Mouse (Mus musculus): ENCODE results near the gene Slc5a4a.

Slc5a4a gene

DNA sequence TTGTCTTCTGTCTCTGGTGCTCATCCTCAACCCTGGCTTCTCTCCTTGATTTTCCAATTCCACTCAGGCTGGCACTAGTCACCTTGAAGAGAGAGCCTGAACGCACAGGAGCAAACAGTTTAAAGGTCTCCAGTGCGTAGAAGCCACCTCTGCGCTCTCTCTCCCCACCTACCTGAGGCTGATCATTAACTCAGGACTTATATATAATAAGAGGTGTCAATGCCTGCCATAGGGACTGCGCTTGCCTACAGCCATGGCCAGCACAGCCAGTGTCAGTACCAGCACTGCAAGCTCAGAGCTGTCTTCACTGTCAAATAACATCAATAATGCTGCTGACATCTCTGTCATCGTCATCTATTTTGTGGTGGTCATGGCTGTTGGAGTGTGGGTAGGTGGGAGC, at the start of gene Slc5a4a:
Gene Slc5a4a (plus strand): TSS at position 174 of the 400 bp plus-strand sequence.
- no peak for DNase-seq

DNA sequence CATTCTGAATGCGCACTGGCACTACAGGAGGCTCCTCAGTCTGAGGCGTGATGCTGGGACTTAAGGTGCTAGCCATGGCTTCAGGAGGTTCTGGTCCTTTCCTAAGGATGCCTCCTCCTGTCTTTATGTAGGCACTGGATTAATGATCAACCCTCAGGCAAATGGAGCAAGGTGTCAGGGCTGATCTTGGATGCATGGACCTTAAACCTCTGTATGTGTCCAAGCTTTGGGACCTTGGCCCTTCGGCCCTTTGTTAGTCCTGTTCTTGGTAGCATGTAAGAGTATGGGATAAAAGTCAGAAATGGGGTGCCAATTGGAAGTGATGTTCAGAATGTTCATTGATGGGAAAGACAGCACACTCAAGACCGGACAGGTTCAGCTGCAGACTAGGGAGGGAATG, 36.4 kb upstream of the Slc5a4a start, which contains the start of gene Slc5a4b:
Gene Slc5a4b (minus strand): TSS at position 101 of the 400 bp plus-strand sequence.
- DNase-seq = no peak

- DNase-seq = peak; percentile 48 to 86
Observed at GRCm38 (mm10) chr10:76117966-76118365, 29.3 kb upstream of the Slc5a4a start.

DNA sequence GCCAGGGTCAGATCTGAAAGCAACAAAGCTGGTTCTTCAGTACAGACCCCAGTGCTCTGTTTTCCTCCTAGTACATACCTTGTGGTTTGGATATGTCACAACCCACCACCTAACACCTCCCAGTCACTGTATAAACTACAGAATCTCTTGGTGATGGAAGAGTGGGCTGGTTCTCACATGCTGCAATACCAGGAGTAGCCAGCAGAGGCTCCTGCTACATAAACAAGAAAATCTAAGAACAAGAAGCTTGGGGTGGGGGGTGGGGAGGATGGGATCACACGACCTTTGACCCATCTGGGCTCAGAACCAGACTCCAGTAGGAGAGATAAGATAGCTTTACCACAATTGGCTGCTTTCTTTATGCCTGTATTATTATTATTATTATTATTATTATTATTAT, 28.5 kb upstream of the Slc5a4a start:
- peak in 1 of 2 experiments; percentile 56 for DNase-seq

DNA sequence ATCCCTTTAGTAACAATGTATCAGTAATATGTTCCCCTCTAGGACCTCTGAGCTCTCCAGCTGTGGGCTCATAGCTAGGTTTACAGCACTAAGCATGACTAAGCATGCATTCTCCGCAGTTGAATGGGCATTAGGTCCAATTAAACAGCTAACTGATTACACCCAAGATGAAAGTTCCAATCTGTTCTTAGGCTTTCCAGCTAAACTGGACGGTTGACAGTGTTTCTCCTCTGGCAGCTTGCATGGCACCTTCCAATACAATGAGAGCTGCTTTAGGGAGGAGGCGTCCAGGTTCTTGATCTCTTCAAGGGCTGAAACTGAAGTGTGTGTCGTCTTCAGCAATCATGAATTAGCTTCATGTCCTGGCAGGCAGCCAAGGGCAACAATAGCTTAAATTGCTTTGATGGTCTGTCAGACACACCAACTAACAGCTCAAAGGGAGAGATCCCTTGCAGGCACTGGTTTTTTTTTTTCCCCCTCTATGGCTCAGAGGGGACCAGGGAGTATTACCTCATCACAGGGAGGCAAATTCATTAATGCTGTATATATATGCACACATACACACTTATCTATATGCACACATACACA, 27.0 kb upstream of the Slc5a4a start:
- peak in 1 of 2 experiments; percentile 6 for DNase-seq

- DNase-seq = no peak
Observed at GRCm38 (mm10) chr10:76121495-76121894, 25.8 kb upstream of the Slc5a4a start.

DNA sequence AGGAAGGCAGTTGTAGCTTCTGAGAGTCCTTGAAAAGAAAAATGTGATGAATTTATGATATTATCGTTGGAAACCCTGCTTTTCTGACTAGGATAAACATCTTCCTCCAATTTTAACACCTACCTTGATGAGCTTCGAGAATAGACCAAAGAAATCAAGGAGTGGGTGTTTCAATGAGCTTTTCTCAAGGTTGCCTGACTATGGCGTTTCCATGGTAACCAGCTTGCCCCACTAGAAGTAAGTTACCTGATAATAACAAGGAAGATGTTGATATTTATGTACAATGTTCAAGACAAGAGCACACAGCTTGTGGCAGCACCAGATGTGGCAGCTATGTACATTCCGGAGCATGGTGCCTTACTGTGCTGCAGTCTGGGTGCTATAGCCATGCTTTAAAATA, 14.7 kb upstream of the Slc5a4a start:
- DNase-seq = no peak

- no peak for DNase-seq
Observed at GRCm38 (mm10) chr10:76136318-76136717, 10.9 kb upstream of the Slc5a4a start.

GRCm38 (mm10) chr10:76146846-76147245, 405 bp upstream of the Slc5a4a start:
- no peak for DNase-seq

- no peak for DNase-seq
Observed at GRCm38 (mm10) chr10:76155911-76156310, 8.7 kb downstream of the Slc5a4a start.

DNA sequence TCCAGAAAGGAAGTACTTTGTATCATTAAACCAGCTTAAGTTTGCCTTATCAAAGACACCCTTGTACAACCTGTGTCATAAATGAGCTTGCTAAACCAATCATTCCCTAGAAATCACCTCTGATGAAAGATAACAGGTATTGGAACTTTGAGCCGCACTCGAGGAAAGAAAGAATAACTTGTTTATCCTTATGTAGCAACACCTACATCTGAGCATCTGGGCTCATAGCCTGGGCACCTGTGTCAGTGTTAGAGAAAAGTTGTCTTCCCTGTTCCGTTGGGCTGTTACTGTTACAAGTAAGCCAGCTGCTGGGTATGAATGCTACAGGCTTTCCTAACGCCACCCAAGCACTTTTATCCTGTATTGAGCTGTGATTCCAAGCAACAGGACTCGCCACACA, 10.3 kb downstream of the Slc5a4a start:
- DNase-seq = no peak

DNA sequence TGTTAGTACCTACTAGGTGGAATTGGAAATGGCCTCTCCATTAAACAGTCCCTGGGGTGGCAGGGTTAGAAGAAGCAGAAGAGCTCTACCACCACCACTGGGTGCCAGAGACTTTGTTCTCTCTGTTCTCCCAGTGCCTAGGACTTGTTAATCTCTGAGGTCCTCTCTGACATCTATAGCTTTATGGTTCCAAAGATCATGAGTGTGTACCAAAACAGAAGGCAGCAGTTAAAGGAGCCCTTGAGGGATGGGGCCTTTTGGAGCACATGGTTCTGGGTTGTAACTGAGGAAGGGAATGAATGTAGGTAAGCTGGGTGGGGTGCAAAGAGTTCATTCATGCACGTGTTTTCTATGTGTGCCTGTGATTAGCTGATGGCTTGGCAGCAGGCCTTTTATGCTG, 10.8 kb downstream of the Slc5a4a start:
- DNase-seq = no peak

DNA sequence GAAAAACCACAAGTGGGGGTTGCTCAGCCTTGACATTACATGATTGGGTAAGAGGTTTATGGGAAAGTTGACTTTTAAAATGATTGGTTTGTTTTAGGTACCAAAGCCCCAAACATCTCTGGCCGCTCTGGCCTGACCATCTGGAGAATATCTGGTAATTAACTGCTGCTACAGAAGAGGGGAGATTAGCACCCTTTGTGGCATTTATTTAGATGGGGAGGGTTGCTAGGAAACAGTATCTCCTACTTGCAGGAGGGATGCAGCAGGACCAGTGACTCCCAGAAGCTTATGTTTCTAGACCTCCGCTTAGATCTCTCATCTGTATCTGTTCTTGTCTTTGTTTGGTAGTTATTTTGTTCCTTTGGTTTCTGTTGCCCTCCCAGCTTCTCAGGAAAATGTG, 27.6 kb downstream of the Slc5a4a start:
- DNase-seq = no peak

GRCm38 (mm10) chr10:76185216-76185615, 38.0 kb downstream of the Slc5a4a start:
- DNase-seq = no peak

GRCm38 (mm10) chr10:76188010-76188409, 40.8 kb downstream of the Slc5a4a start:
- no peak for DNase-seq

GRCm38 (mm10) chr10:76201416-76201815, 54.2 kb downstream of the Slc5a4a start:
- peak; percentile 24 to 58 for DNase-seq

DNA sequence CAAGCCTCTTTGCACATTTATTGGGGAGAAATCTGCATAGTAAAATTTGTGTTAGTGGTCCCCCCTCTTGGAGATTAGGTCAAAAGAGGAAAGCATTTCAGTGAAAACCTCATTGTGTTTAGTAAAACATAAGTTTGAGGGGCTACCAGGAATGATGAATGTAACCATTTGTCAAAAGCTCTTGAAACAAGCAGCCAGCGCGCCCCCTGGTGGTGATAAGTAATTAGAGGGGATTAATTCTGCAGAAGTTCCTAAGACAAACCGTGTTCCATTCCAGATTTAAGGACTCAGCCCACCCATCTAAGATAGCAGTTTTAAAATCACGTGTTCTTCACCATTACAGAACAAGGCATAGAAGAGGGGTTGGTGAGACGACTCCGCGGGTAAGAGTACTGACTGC, 54.7 kb downstream of the Slc5a4a start:
- peak; percentile 73 to 93 for DNase-seq

DNA sequence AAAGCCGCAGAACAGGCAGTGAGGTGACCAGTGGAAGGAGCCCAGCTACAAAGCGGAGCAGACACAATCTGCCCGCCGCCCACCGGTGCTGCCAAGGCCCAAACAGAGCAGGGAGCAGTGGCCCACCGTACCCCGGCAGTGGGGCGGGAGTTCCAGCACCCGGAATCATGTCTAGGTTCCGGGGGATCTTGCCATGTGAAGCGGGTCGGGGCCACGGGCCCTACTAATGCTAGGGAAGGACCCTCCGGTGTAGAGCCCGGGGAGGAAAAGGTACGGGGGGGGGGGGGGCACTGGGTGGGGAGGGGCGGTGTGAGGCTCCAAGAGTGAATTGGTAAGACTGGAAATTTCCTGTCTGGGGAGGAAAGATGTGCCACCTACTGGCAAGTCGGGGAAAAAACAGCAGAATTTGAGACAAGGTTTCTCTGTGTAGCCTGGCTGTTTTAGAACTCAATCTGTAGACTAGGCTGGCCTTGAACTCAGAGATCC, 56.6 kb downstream of the Slc5a4a start:
- peak; percentile 29 to 57 for DNase-seq

- DNase-seq = no peak
Observed at GRCm38 (mm10) chr10:76207262-76207796, 60.1 kb downstream of the Slc5a4a start.

DNA sequence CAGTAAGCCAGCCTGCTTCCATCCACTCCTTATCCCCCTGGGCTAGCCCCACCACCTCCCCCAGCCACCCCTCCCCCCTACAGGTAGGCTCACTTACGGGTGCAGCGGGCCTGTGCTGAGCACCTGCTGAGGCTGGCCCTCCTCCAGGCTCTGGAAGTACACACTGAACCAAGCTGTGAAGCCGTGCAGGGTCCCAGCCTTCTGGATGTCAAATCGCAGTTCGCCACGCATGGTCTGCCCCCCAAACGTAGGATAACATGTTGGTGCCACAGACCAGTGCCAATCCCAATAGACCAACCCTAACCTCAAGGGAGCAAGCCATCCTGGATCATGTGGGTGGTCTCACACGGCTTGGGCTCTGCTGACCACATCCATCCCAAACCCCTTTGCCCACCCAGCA, 62.0 kb downstream of the Slc5a4a start:
- no peak for DNase-seq

DNA sequence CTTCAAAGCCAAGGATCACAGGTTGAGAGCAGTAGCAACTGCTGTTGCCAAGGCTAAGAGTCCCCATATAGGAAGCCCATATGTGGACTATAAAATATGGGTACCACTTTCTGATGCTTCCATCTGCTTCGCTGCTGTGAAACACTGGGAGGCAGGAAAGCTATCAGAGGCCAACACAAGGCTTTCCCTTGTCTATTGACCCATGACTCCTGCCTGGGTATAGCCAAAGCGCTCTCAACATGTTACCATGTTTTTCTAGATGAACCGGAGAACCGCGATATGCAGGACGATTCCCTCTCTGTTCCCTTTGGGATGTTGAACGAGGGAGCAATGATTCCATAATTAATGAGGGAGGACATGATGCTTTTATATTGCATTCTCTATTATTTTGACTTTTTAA, 63.6 kb downstream of the Slc5a4a start:
- DNase-seq = no peak

GRCm38 (mm10) chr10:76212121-76212520, 64.9 kb downstream of the Slc5a4a start:
- DNase-seq = no peak

DNA sequence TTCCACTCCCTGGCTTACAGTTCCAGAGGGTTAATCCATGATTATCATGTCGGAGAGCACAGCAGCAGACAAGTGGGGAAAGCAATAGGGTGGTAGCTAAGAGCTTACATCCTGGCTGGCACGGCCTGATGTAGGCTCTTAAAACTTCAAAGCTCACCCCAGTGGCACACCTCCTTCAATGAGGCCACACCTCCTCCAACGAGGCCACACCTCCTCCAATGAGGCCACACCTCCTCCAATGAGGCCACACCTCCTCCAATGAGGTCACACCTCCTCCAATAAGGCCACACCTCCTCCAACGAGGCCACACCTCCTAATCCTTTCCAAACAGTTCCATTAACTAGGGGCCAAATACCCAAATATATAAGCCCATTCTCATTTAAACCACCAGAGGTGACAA, 66.9 kb downstream of the Slc5a4a start:
- no peak for DNase-seq

GRCm38 (mm10) chr10:76217056-76217455, 69.8 kb downstream of the Slc5a4a start:
- DNase-seq = no peak

DNA sequence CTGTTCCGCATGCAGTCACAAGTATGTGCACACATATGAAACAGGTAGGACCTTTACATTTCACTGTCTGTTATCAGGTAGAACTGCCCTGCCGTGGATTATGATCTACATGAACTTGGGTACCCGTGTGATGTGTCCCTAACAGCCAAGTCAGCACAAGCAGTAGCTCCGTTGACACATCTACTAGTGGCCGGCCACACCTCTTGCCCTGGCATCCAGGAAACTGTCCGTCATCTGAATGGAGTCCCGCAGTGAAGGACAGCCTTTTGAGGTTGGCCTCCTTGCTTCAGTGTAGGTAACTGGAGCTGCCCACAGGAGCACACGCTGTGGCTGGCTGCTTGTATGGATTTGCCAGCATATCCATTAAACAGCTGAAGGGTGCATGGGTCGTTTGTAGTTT, 71.0 kb downstream of the Slc5a4a start:
- no peak for DNase-seq
